Mouse (Mus musculus): ENCODE measurements around the gene Lrp5. TPM values are rescaled to one million over a fixed set of nuclear protein-coding genes. Genes with fewer than 3 reads are reported as not detected.

Gene Lrp5
- polyA plus RNA-seq, 1 experiment = 0.41 TPM

DNA sequence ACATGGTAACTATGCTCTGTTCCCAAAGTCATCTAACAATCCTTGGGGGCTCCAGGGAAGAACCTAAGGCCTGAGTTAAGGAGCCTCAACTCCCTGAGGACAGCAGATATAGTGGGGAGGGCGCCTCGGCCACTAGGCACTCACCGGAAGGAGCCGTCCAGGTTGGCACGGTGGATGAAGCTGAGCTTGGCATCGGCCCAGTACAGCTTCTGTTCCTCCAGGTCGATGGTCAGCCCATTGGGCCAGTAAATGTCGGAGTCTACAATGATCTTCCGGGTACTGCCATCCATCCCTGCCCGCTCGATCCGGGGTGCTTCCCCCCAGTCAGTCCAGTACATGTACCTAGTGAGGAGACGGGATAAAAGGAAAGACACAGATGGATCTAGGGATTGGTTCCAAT is 34.4 kb downstream of the Lrp5 start:
- Histone ChIP-seq H3K9me3 (ENCODE audit: control insufficient read depth, low read length) (peaks cover 2% of the 10 kb centered on the region; the same call in 1 of the 2 replicates), H3K36me3 (ENCODE audit: control insufficient read depth) (peaks cover 33% of the 10 kb centered on the region), H3K27me3 (ENCODE audit: control insufficient read depth) (no peaks in the 10 kb centered on the region), H3K4me1 (ENCODE audit: control insufficient read depth) (peaks cover 6% of the 10 kb centered on the region), H3K4me3 (replicated peaks) (no peak overlapping the region)
- TF ChIP-seq TAL1 (IDR thresholded peaks at IDR 0.05; ENCODE audit: low read length) (no peak), GATA1 (IDR thresholded peaks at IDR 0.05; ENCODE audit: low read length) (no peak)

DNA sequence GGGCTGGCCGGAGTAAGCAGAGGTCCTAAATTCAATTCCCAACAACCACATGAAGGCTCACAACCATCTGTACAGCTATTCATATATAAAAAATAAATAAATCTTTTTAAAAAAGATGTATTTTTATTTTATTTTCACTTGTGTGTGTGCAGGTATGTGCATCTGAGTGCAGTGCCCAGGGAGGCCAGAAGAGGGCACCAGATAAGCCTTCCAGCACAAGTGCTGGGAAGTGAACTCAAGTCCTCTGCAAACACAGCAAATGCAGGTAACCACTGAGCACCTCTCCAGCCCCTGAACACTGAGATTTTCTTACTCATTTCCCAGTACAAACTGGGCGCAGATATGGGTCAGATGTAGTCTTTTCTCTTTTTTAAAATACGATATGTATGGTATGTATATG is 35.1 kb downstream of the Lrp5 start:
- Histone ChIP-seq H3K36me3 (ENCODE audit: control insufficient read depth) (peaks cover 33% of the 10 kb centered on the region), H3K4me3 (replicated peaks) (no peak overlapping the region), H3K9me3 (ENCODE audit: control insufficient read depth, low read length) (peaks cover 2% of the 10 kb centered on the region; the same call in 1 of the 2 replicates), H3K27me3 (ENCODE audit: control insufficient read depth) (no peaks in the 10 kb centered on the region), H3K4me1 (ENCODE audit: control insufficient read depth) (peaks cover 4% of the 10 kb centered on the region)
- TF ChIP-seq GATA1 (IDR thresholded peaks at IDR 0.05; ENCODE audit: low read length) (no peak), TAL1 (IDR thresholded peaks at IDR 0.05; ENCODE audit: low read length) (no peak)

DNA sequence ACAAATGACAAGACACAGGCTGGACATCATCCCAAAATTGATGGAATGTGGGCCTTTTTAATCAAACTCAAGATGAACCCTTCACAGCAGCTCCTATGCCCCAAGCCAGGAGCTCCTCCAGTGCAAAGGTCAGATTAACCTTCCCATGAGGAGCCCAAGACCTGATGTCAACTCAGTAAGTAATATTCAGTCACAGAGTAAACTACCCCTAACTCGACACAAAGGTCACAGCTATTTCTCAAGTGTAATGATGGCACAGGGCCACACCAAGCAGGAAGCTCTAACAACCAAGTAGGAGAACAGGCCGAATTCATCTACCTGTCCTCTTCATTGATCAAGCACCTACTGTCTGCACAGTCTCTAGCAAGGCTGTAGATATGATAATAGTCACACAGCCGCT is 35.9 kb downstream of the Lrp5 start:
- Histone ChIP-seq H3K36me3 (ENCODE audit: control insufficient read depth) (peaks cover 36% of the 10 kb centered on the region), H3K4me1 (ENCODE audit: control insufficient read depth) (peaks cover 2% of the 10 kb centered on the region; the same call in 1 of the 2 replicates), H3K27me3 (ENCODE audit: control insufficient read depth) (no peaks in the 10 kb centered on the region), H3K9me3 (ENCODE audit: control insufficient read depth, low read length) (peaks cover 2% of the 10 kb centered on the region; the same call in 1 of the 2 replicates), H3K4me3 (replicated peaks) (no peak overlapping the region)
- TF ChIP-seq GATA1 (IDR thresholded peaks at IDR 0.05; ENCODE audit: low read length) (no peak), TAL1 (IDR thresholded peaks at IDR 0.05; ENCODE audit: low read length) (no peak)

DNA sequence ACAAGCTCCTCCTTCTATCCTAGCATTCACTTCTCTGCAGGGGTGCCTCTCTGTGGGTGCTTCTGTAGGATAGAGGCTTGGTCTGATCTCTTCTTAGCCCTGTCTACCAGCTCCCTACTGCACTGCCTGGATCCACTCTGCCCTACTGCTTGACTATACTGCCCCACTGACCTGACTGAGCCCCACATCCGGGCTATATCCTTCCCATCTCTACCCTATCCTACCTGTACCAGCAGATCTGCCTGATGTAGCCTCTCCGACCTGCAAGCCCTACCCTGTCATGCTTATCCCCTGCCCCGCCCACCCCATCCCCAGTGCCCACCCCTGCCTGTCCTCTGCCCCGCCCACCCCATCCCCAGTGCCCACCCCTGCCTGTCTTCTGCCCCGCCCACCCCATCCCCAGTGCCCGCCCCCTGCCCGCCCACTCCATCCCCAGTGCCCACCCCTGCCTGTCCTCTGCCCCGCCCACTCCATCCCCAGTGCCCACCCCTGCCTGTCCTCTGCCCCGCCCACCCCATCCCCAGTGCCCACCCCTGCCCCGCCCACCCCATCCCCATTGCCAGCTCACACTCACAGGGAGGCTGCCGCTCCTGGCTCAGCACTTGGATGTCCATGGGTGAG is 37.4 kb downstream of the Lrp5 start:
- TF ChIP-seq GATA1 (IDR thresholded peaks at IDR 0.05; ENCODE audit: low read length) (no peak), TAL1 (IDR thresholded peaks at IDR 0.05; ENCODE audit: low read length) (no peak)
- Histone ChIP-seq H3K9me3 (ENCODE audit: control insufficient read depth, low read length) (peaks cover 2% of the 10 kb centered on the region; the same call in 1 of the 2 replicates), H3K4me1 (ENCODE audit: control insufficient read depth) (peaks cover 2% of the 10 kb centered on the region; the same call in 1 of the 2 replicates), H3K27me3 (ENCODE audit: control insufficient read depth) (no peaks in the 10 kb centered on the region), H3K36me3 (ENCODE audit: control insufficient read depth) (peaks cover 36% of the 10 kb centered on the region), H3K4me3 (replicated peaks) (no peak overlapping the region)

DNA sequence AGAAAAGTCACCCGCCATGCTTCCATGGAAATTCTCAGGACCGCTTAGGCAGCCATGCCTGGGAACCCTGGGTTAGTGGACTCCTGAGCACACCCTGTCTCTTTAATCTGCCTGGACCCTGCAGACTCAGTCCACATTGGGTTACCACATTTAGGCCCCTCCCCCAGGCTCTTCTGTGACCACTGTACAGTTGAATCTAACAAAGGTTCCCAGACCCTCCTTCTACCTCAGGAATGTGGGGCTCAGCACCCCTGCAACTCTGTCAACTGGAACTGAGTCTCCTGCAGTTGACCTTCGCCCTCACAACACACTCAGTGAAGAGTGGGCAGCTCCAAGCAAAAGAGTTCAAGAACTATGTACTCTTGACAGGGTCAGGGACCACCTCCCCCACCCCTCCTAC is 38.4 kb downstream of the Lrp5 start:
- Histone ChIP-seq H3K27me3 (ENCODE audit: control insufficient read depth) (no peaks in the 10 kb centered on the region), H3K4me3 (replicated peaks) (no peak overlapping the region), H3K36me3 (ENCODE audit: control insufficient read depth) (peaks cover 36% of the 10 kb centered on the region), H3K9me3 (ENCODE audit: control insufficient read depth, low read length) (peaks cover 2% of the 10 kb centered on the region; the same call in 1 of the 2 replicates), H3K4me1 (ENCODE audit: control insufficient read depth) (peaks cover 2% of the 10 kb centered on the region; the same call in 1 of the 2 replicates)
- TF ChIP-seq TAL1 (IDR thresholded peaks at IDR 0.05; ENCODE audit: low read length) (no peak), GATA1 (IDR thresholded peaks at IDR 0.05; ENCODE audit: low read length) (no peak)

DNA sequence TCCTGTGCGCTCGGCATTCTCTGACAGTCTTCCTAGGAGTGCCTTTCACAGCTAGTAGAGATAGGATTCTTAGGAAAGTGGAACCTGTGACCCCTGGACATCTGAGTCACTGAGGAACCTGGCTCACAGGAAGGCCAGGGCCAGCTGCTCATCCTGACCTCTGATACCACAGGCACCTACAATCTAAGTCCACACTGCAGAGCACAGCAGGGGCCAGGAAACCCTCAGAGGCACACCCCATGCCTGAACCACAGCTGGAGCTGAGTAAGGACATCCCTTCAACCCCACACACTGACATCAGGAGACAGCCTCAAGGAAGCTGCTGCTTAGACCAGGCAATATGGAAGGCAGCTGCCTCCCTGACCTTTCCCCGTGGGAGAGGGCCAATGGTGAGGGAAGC is 40.6 kb downstream of the Lrp5 start:
- Histone ChIP-seq H3K36me3 (ENCODE audit: control insufficient read depth) (peaks cover 24% of the 10 kb centered on the region), H3K27me3 (ENCODE audit: control insufficient read depth) (no peaks in the 10 kb centered on the region), H3K9me3 (ENCODE audit: control insufficient read depth, low read length) (no peaks in the 10 kb centered on the region), H3K4me3 (replicated peaks) (no peak overlapping the region), H3K4me1 (ENCODE audit: control insufficient read depth) (peaks cover 2% of the 10 kb centered on the region; the same call in 1 of the 2 replicates)
- TF ChIP-seq GATA1 (IDR thresholded peaks at IDR 0.05; ENCODE audit: low read length) = no peak
- TF ChIP-seq TAL1 (IDR thresholded peaks at IDR 0.05; ENCODE audit: low read length) = no peak

DNA sequence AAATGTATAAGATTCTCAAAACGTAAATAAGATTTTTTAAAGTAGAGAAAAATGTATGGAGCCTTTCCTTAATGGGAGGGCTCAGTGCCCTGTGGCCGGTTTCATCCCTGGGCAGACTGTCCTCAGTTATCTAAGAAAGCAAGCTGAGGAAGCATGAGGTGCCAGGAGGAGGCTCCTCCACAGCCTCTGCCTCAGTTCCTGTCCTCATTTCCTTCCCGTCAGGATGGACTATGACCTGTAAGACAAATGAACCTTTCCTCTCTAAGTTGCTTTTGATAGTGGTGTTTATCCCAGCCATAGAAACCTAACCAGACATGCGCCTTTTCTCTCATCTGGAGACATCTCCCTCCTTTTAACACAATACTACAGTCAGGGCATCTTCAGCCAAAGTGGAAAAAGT is 41.0 kb downstream of the Lrp5 start:
- Histone ChIP-seq H3K36me3 (ENCODE audit: control insufficient read depth) (peaks cover 24% of the 10 kb centered on the region), H3K27me3 (ENCODE audit: control insufficient read depth) (no peaks in the 10 kb centered on the region), H3K4me1 (ENCODE audit: control insufficient read depth) (peaks cover 2% of the 10 kb centered on the region; the same call in 1 of the 2 replicates), H3K4me3 (replicated peaks) (no peak overlapping the region), H3K9me3 (ENCODE audit: control insufficient read depth, low read length) (no peaks in the 10 kb centered on the region)
- TF ChIP-seq GATA1 (IDR thresholded peaks at IDR 0.05; ENCODE audit: low read length) = no peak
- TF ChIP-seq TAL1 (IDR thresholded peaks at IDR 0.05; ENCODE audit: low read length) = no peak

DNA sequence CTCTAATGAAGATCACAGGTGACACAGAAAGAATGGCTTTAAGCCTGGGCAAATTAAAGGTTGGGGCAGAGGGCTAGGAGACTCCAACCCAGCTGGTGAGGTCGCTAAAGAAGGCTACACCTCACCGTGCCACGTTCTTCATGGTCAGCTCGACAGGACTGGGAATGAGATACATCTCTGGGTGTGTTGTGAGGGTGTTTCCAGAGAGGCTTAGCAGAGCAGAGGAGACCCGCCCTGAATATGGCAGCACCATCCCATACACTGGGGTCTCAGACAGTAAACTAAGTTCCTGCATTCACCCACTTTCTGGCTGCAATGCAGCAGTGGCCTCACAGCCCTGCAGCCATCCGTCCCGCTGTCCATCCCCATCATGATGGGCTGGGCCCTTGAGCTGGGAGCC is 46.8 kb downstream of the Lrp5 start:
- H3K27me3 ChIP-seq (ENCODE audit: control insufficient read depth) = no peaks in the 10 kb centered on the region
- H3K36me3 ChIP-seq (ENCODE audit: control insufficient read depth) = peaks cover 8% of the 10 kb centered on the region
- TF ChIP-seq GATA1 (IDR thresholded peaks at IDR 0.05; ENCODE audit: low read length) = no peak
- TF ChIP-seq TAL1 (IDR thresholded peaks at IDR 0.05; ENCODE audit: low read length) = no peak
- H3K4me1 ChIP-seq (ENCODE audit: control insufficient read depth) = peaks cover 4% of the 10 kb centered on the region; the same call in 1 of the 2 replicates
- no peak overlapping the region for H3K4me3 ChIP-seq (replicated peaks)
- H3K9me3 ChIP-seq (ENCODE audit: control insufficient read depth, low read length) = no peaks in the 10 kb centered on the region

DNA sequence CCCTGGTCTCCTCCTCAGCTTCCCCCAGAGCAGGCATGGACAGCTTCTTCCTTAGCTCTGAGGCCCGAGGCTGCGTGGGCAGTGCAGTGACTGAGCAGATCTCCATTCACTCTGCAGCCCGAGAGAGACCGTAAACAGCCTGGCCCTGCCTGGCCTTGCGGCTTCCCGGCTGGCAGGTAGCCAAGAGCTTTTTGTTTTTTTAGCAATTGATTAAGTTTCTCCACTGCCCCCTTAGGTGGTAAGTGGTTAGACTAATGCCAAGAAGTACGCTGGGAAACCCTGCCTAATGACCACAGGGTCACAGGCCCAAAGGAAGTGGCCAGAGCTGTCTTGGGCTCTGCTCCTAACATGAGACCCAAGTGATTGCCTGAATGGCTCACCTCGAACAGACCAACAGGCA is 47.7 kb downstream of the Lrp5 start:
- Histone ChIP-seq H3K4me3 (replicated peaks) (no peak overlapping the region), H3K4me1 (ENCODE audit: control insufficient read depth) (peaks cover 4% of the 10 kb centered on the region; the same call in 1 of the 2 replicates), H3K27me3 (ENCODE audit: control insufficient read depth) (no peaks in the 10 kb centered on the region), H3K36me3 (ENCODE audit: control insufficient read depth) (peaks cover 8% of the 10 kb centered on the region), H3K9me3 (ENCODE audit: control insufficient read depth, low read length) (no peaks in the 10 kb centered on the region)
- TF ChIP-seq TAL1 (IDR thresholded peaks at IDR 0.05; ENCODE audit: low read length) = no peak
- TF ChIP-seq GATA1 (IDR thresholded peaks at IDR 0.05; ENCODE audit: low read length) = no peak
